ENCODE assay signal across 7 mouse cellular contexts in genomic region chr5:151650700-151651410, GRCm38 (mm10). TPM values are rescaled to one million over a fixed set of nuclear protein-coding genes. Genes with fewer than 3 reads are reported as not detected.
DNase-seq lines count a peak whose midpoint lies in the region; ATAC-seq lines count a peak whose summit lies in the region.

Rfc3 (minus strand) TSS chr5:151651242.

- peak within 1 kb of the TSS; percentile 67 for H3K27ac ChIP-seq in embryonic facial prominence, embryonic 11.5 days (replicated peaks; ENCODE audit: low read depth, low read length)
- peak within 1 kb of the TSS; percentile 93 for H3K27ac ChIP-seq in limb, embryonic 10.5 days
- peak within 1 kb of the TSS; percentile 71 for H3K27ac ChIP-seq in midbrain, embryonic 13.5 days

- H3K4me1 ChIP-seq in embryonic facial prominence, embryonic 11.5 days (ENCODE audit: control insufficient read depth, insufficient read depth, low read length), result no peaks in the 10 kb centered on the region
- peaks cover 9% of the 10 kb centered on the region; the same call in 1 of the 2 replicates for H3K4me1 ChIP-seq in limb, embryonic 10.5 days
- H3K4me1 ChIP-seq in midbrain, embryonic 13.5 days (replicated peaks), result peaks cover 13% of the 10 kb centered on the region

- peak within 1 kb of the TSS; percentile 76 for H3K9ac ChIP-seq in embryonic facial prominence, embryonic 11.5 days (replicated peaks; ENCODE audit: low read length)
- peak within 1 kb of the TSS; percentile 88 for H3K9ac ChIP-seq in midbrain, embryonic 13.5 days (replicated peaks)

- WGBS in embryonic facial prominence, embryonic 11.5 days, result under 1% methylated on average over 41 of the region's 42 CpGs
- WGBS in limb, embryonic 10.5 days, result 1% methylated on average over 42 of the region's 42 CpGs
- under 1% methylated on average over 42 of the region's 42 CpGs for WGBS in midbrain, embryonic 13.5 days

- peak; percentile 98 for DNase-seq in adrenal gland, postnatal 14 days
- peak; percentile 97 for DNase-seq in embryonic facial prominence, embryonic 11.5 days (ENCODE audit: low spot score)
- DNase-seq in kidney, adult 11 months, result peak; percentile 90
- peak; percentile 100 for DNase-seq in limb, embryonic 10.5 days (ENCODE audit: low spot score)
- DNase-seq in spleen, adult 12 weeks (ENCODE audit: low spot score), result peak; percentile 90

- H3K9me3 ChIP-seq in embryonic facial prominence, embryonic 11.5 days (replicated peaks; ENCODE audit: control insufficient read depth, low read length), result no peaks in the 10 kb centered on the region
- no peaks in the 10 kb centered on the region for H3K9me3 ChIP-seq in limb, embryonic 10.5 days (replicated peaks)
- no peaks in the 10 kb centered on the region for H3K9me3 ChIP-seq in midbrain, embryonic 13.5 days

- peak within 1 kb of the TSS; percentile 68 for H3K4me3 ChIP-seq in embryonic facial prominence, embryonic 11.5 days (ENCODE audit: low read depth, low read length)
- H3K4me3 ChIP-seq in limb, embryonic 10.5 days, result peak within 1 kb of the TSS; percentile 67
- peak within 1 kb of the TSS; percentile 70 for H3K4me3 ChIP-seq in midbrain, embryonic 13.5 days (replicated peaks)

- H3K27me3 ChIP-seq in embryonic facial prominence, embryonic 11.5 days (ENCODE audit: control insufficient read depth, insufficient read depth, low read length), result no peaks in the 10 kb centered on the region
- no peaks in the 10 kb centered on the region for H3K27me3 ChIP-seq in limb, embryonic 10.5 days (ENCODE audit: low read depth, poor library complexity, severe bottlenecking)
- no peaks in the 10 kb centered on the region for H3K27me3 ChIP-seq in midbrain, embryonic 13.5 days

- H3K36me3 ChIP-seq in embryonic facial prominence, embryonic 11.5 days (replicated peaks; ENCODE audit: control insufficient read depth, insufficient read depth, low read depth, low read length), result peaks cover 21% of the 10 kb centered on the region
- H3K36me3 ChIP-seq in limb, embryonic 10.5 days, result peaks cover 40% of the 10 kb centered on the region
- peaks cover 33% of the 10 kb centered on the region for H3K36me3 ChIP-seq in midbrain, embryonic 13.5 days

- H3K4me2 ChIP-seq in embryonic facial prominence, embryonic 11.5 days (ENCODE audit: low read depth, low read length), result peak within 1 kb of the TSS; percentile 39
- peak within 1 kb of the TSS; percentile 74 for H3K4me2 ChIP-seq in midbrain, embryonic 13.5 days (replicated peaks)

- peak; percentile 97 for ATAC-seq in embryonic facial prominence, embryonic 11.5 days (replicated peaks; ENCODE audit: insufficient number of reproducible peaks, low FRiP score, low TSS enrichment, low read depth)
- ATAC-seq in granulocyte monocyte progenitor cell, adult 5-6 weeks (replicated peaks; ENCODE audit: poor library complexity, severe bottlenecking), result peak; percentile 98
- peak; percentile 99 for ATAC-seq in midbrain, embryonic 13.5 days

RNA-seq across cellular contexts. Expression of gene Rfc3, which starts in this region (rescaled TPM):
- total RNA-seq in adrenal gland, postnatal 14 days (2021), result 20.2 and 21.0 TPM in 2 replicates
- polyA plus RNA-seq in embryonic facial prominence, embryonic 11.5 days (2014; fragmentation: Nextera tagmentation; extraction: Ambion mirVana), result 146 and 162 TPM in 2 replicates
- 106 and 121 TPM in 2 replicates for total RNA-seq in granulocyte monocyte progenitor cell, adult 5-6 weeks (2014; fragmentation: Nextera tagmentation)
- 53.2 and 56.5 TPM in 2 replicates for total RNA-seq in granulocyte monocyte progenitor cell, adult 5-6 weeks (2017)
- polyA plus RNA-seq in limb, embryonic 10.5 days (2016; fragmentation: Nextera tagmentation; extraction: Ambion mirVana), result 164 and 167 TPM in 2 replicates
- 79.4 and 94.0 TPM in 2 replicates for polyA plus RNA-seq in midbrain, embryonic 13.5 days (2015; fragmentation: Nextera tagmentation; extraction: Ambion mirVana)

Comparison
In these comparisons a context has a peak if more than half of its experiments do, and no peak if none do; other contexts are left out.
1. Peak in every context shown above with its lines: DNase-seq, ATAC-seq, H3K4me3 ChIP-seq and H3K27ac ChIP-seq.